Mouse (Mus musculus) thymus, postnatal 0 days (tissue): ENCODE results near the gene Dcun1d4. TPM values are rescaled to one million over a fixed set of nuclear protein-coding genes. Genes with fewer than 3 reads are reported as not detected.

Experiments
- DNase-seq: peaks from one replicate; pipeline ENCODE4 v3.0.0-alpha.2; 2015; ENCODE audit warnings: low spot score
- polyA plus RNA-seq: library from polyadenylated mRNA; unstranded; fragments of >200 nt; fragmentation: Nextera tagmentation; extraction: Ambion mirVana; gene quantifications from 2 replicates; pipeline ENCODE4 v1.2.1, GENCODE M21; 2015

The Dcun1d4 gene
- polyA plus RNA-seq, 1 experiment from 2014 or later: 5.9 TPM

- DNase-seq: no peak
Measured at GRCm38 (mm10) chr5:73498559-73498958, 17.8 kb downstream of the Dcun1d4 start.

GRCm38 (mm10) chr5:73500867-73501440 is 20.2 kb downstream of the Dcun1d4 start:
- DNase-seq: no peak

- no peak for DNase-seq
Measured at GRCm38 (mm10) chr5:73502422-73502821, 21.6 kb downstream of the Dcun1d4 start.

GRCm38 (mm10) chr5:73503015-73503757 is 22.4 kb downstream of the Dcun1d4 start:
- no peak for DNase-seq

- DNase-seq: no peak
Measured at GRCm38 (mm10) chr5:73511074-73511473, 30.3 kb downstream of the Dcun1d4 start.

GRCm38 (mm10) chr5:73512241-73512640 is 31.4 kb downstream of the Dcun1d4 start:
- no peak for DNase-seq

GRCm38 (mm10) chr5:73512661-73513060 is 31.9 kb downstream of the Dcun1d4 start:
- no peak for DNase-seq

- no peak for DNase-seq
Measured at GRCm38 (mm10) chr5:73514202-73514601, 33.4 kb downstream of the Dcun1d4 start.

- DNase-seq: no peak
Measured at GRCm38 (mm10) chr5:73517299-73517698, 36.5 kb downstream of the Dcun1d4 start.

GRCm38 (mm10) chr5:73518424-73519211 is 37.8 kb downstream of the Dcun1d4 start:
- DNase-seq: no peak

GRCm38 (mm10) chr5:73520787-73521186 is 40.0 kb downstream of the Dcun1d4 start:
- no peak for DNase-seq

GRCm38 (mm10) chr5:73523227-73523626 is 42.4 kb downstream of the Dcun1d4 start:
- DNase-seq: no peak

- DNase-seq: no peak
Measured at GRCm38 (mm10) chr5:73524300-73525000, 43.6 kb downstream of the Dcun1d4 start.

- DNase-seq: no peak
Measured at GRCm38 (mm10) chr5:73532222-73532621, 51.4 kb downstream of the Dcun1d4 start.

GRCm38 (mm10) chr5:73532879-73533278 is 52.1 kb downstream of the Dcun1d4 start:
- no peak for DNase-seq

- DNase-seq: no peak
Measured at GRCm38 (mm10) chr5:73537669-73538068, 56.9 kb downstream of the Dcun1d4 start.

- no peak for DNase-seq
Measured at GRCm38 (mm10) chr5:73538586-73539298, 57.9 kb downstream of the Dcun1d4 start.

GRCm38 (mm10) chr5:73539848-73540510 is 59.2 kb downstream of the Dcun1d4 start:
- DNase-seq: peak; percentile 50

- no peak for DNase-seq
Measured at GRCm38 (mm10) chr5:73540511-73540871, 59.7 kb downstream of the Dcun1d4 start.

- DNase-seq: no peak
Measured at GRCm38 (mm10) chr5:73544111-73544753, 63.4 kb downstream of the Dcun1d4 start.
